Mouse (Mus musculus): ENCODE measurements around the gene Ext2.

The Ext2 gene

GRCm38 (mm10) chr2:93683674-93684073, 138.7 kb downstream of the Ext2 start:
- DNase-seq (ENCODE audit: extremely low spot score, low read depth, low spot score), result no peak

DNA sequence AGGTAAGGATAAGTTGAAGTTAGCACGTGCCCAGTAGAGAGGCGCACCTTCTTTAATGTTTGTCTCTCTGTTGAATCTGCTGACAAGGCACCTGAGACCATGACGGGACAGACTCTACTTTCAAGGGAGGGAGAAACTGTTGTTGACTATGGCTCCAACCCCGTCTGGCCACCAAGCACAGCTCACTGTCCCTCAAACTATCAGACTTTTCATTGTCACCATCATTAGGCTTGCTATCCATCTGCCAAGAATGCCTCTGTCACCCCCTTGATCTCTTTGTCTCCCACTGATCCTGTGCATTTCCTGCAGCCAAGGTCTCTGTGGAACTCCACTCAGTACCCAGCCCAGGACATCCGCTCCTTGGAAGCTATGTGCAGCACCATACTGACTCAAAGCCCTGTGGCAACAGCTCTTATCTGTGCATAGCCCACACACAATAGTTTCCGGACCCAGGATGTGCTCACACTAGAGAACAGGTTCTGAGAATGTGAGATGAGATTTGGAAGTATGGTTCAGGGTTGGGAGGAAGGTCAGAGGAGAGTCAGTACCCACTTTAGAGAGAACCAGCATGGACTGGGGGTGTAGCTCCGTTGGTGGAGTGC, 139.7 kb downstream of the Ext2 start:
- no peak for DNase-seq (ENCODE audit: extremely low spot score, low read depth, low spot score)

DNA sequence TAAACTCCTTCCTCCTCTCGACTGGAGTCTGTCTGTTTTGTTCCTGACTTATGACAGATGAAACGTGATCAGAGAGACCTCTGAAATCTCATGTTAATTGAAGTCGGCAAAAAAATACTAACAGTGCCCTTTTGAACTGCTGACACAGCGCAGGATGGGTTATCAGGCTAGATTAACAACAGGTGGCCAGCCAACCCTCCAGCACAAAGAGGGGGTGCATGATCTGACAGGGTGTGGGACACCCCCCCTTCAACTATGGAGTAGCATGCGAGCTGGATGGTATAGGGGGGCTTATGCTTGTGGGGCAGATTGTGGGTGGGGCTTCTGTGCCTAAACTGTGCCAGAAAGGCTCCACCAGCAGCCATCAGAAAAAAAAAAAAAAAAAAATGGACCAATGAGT, 141.0 kb downstream of the Ext2 start:
- DNase-seq (ENCODE audit: extremely low spot score, low read depth, low spot score), result no peak

DNA sequence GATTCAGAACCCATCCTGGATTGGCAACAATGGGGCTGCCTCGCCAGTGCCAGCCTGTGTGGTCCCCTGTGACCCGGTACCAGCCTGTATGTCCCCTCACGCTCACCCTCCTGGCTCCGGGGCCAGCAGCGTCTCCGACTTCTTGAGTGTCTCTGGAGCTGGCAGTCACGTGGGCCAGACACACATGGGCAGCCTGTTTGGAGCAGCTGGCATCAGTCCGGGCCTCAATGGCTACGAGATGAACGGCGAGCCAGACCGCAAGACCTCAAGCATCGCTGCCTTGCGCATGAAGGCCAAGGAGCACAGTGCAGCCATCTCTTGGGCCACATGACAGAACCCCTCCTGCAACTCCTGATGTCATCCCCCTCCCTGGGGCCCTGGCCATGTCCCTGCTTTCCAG, 145.1 kb downstream of the Ext2 start:
- no peak for DNase-seq (ENCODE audit: extremely low spot score, low read depth, low spot score)

GRCm38 (mm10) chr2:93671573-93672184, 150.7 kb downstream of the Ext2 start:
- DNase-seq (ENCODE audit: extremely low spot score, low read depth, low spot score), result no peak

DNA sequence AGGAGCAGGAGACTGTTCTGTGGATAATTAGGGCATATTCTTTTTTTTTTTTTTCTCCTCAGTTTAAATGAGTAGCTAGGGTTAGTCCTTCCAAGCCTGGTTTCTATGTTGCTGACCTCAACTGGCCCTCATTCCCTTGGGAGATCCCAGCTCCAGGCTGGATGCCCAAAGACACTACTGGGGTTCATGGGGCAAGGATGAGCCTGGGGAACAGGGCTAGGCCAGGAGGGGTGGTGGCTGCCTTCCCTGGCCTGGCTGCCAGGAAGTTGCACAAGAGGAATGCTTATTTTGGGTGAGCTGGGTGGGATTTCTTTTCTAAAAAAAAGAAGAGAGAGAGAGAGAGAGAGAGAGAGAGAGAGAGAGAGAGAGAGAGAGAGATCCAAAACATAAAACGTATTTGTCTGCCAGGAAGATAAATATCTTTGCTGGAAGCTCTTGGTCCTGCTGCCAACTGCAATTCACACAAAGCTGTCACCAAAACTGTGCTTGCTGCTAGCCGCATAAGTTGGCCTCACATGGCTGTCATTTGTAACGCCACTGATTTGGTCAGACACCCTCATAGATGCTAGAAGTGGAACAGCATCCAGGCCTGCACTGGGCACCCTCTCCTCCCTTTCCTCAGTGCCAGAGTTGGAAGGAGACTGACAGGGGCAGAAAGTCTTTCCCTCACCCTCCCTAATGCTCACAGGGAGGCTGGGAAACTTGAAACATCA, 156.1 kb downstream of the Ext2 start:
- DNase-seq (ENCODE audit: extremely low spot score, low read depth, low spot score), result no peak

DNA sequence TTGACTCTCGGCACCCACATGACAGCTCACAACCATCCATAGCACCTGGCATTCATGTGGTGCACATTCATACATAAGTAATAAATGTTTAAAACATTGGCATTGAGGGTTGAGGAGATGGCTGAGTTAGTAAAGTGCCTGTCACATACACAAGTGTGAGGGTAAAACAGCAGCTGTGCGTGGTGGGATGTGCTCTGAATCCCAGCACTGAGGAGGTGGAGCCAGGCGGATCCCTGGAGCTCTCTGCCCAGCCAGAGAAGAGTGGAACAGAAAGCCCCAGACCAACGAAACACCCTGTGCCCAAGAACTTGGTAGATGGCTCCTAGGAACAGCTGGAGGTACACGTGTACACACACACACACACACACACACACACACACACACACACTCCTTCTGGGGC, 156.9 kb downstream of the Ext2 start:
- no peak for DNase-seq (ENCODE audit: extremely low spot score, low read depth, low spot score)

GRCm38 (mm10) chr2:93662240-93662865, 160.0 kb downstream of the Ext2 start:
- DNase-seq (ENCODE audit: extremely low spot score, low read depth, low spot score), result no peak

GRCm38 (mm10) chr2:93661096-93661495, 161.3 kb downstream of the Ext2 start:
- DNase-seq (ENCODE audit: extremely low spot score, low read depth, low spot score), result no peak

- no peak for DNase-seq (ENCODE audit: extremely low spot score, low read depth, low spot score)
These were observed 162.6 kb downstream of the Ext2 start for GRCm38 (mm10) chr2:93659705-93660308.

DNA sequence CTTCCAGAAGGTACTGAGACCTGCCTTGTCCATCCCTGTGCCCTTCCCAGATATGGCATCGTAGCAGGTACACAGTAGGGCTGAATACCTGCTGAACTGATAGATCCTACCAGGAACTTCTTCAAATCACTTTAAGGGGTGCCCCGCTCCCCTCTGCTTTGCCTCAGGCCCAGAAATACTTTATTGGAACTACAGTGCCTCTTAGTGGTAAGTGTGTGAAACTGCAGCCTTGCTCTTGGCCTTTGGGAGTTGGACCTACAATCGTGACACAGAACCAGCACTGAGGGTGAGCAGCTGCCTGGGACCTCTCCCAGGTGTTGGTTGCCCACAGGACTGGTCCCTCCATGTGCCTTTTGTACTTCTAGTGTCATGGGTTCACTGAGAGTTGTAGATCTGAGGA, 163.4 kb downstream of the Ext2 start:
- DNase-seq (ENCODE audit: extremely low spot score, low read depth, low spot score), result no peak

- no peak for DNase-seq (ENCODE audit: extremely low spot score, low read depth, low spot score)
These were observed 167.9 kb downstream of the Ext2 start for GRCm38 (mm10) chr2:93654336-93655055.

- no peak for DNase-seq (ENCODE audit: extremely low spot score, low read depth, low spot score)
These were observed 173.0 kb downstream of the Ext2 start for GRCm38 (mm10) chr2:93649243-93649870.

- no peak for DNase-seq (ENCODE audit: extremely low spot score, low read depth, low spot score)
These were observed 174.3 kb downstream of the Ext2 start for GRCm38 (mm10) chr2:93647924-93648575.

GRCm38 (mm10) chr2:93647051-93647923, 175.1 kb downstream of the Ext2 start:
- DNase-seq (ENCODE audit: extremely low spot score, low read depth, low spot score), result no peak

GRCm38 (mm10) chr2:93645626-93646320, 176.6 kb downstream of the Ext2 start:
- no peak for DNase-seq (ENCODE audit: extremely low spot score, low read depth, low spot score)

DNA sequence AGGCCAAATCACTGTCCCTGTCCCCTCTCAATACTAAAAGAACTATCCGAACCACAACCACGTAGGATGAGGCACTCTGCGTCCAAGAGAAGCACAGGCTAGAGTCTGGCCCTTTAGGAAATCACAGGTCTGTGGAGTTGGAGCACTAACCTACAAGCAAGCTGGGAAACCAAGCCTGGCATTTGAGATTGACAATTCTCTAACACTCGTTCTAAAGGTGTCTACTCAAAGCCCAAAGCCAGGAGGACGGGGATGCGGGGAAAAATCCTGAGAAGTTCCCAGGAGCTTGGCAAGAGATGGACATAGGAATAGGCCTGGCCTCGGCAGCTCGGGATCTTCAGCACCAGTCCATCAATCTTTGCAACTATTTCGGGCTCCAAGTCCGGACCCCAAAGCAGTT, 177.2 kb downstream of the Ext2 start:
- no peak for DNase-seq (ENCODE audit: extremely low spot score, low read depth, low spot score)

GRCm38 (mm10) chr2:93644731-93645130, 177.6 kb downstream of the Ext2 start:
- no peak for DNase-seq (ENCODE audit: extremely low spot score, low read depth, low spot score)
